Mouse (Mus musculus): ENCODE results near the gene Nup62.

Gene Nup62

GRCm38 (mm10) chr7:44815721-44816469, at the start of gene Nup62, which contains the start of gene Il4i1:
Gene Nup62, plus strand, starts transcription at chr7:44816088.
Gene Il4i1, plus strand, starts transcription at chr7:44816387.
- DNase-seq (ENCODE audit: low spot score) = peak; percentile 94

GRCm38 (mm10) chr7:44768129-44768528, 47.8 kb upstream of the Nup62 start:
- no peak for DNase-seq (ENCODE audit: low spot score)

- no peak for DNase-seq (ENCODE audit: low spot score)
Observed at GRCm38 (mm10) chr7:44770046-44770578, 45.8 kb upstream of the Nup62 start.

GRCm38 (mm10) chr7:44772591-44773204, 43.2 kb upstream of the Nup62 start:
- DNase-seq (ENCODE audit: low spot score) = no peak

- DNase-seq (ENCODE audit: low spot score) = no peak
Observed at GRCm38 (mm10) chr7:44776849-44777498, 38.9 kb upstream of the Nup62 start.

- DNase-seq (ENCODE audit: low spot score) = no peak
Observed at GRCm38 (mm10) chr7:44780101-44780500, 35.8 kb upstream of the Nup62 start.

GRCm38 (mm10) chr7:44789531-44789930, 26.4 kb upstream of the Nup62 start:
- no peak for DNase-seq (ENCODE audit: low spot score)

GRCm38 (mm10) chr7:44790066-44790465, 25.8 kb upstream of the Nup62 start:
- no peak for DNase-seq (ENCODE audit: low spot score)

- no peak for DNase-seq (ENCODE audit: low spot score)
Observed at GRCm38 (mm10) chr7:44792781-44793180, 23.1 kb upstream of the Nup62 start.

- no peak for DNase-seq (ENCODE audit: low spot score)
Observed at GRCm38 (mm10) chr7:44808927-44809326, 7.0 kb upstream of the Nup62 start.

GRCm38 (mm10) chr7:44809466-44809865, 6.4 kb upstream of the Nup62 start:
- no peak for DNase-seq (ENCODE audit: low spot score)

GRCm38 (mm10) chr7:44810365-44810764, 5.5 kb upstream of the Nup62 start:
- no peak for DNase-seq (ENCODE audit: low spot score)

- DNase-seq (ENCODE audit: low spot score) = no peak
Observed at GRCm38 (mm10) chr7:44810819-44811557, 4.9 kb upstream of the Nup62 start.

- DNase-seq (ENCODE audit: low spot score) = no peak
Observed at GRCm38 (mm10) chr7:44812651-44813325, 3.1 kb upstream of the Nup62 start.

- no peak for DNase-seq (ENCODE audit: low spot score)
Observed at GRCm38 (mm10) chr7:44813985-44814384, 1.9 kb upstream of the Nup62 start.

- no peak for DNase-seq (ENCODE audit: low spot score)
Observed at GRCm38 (mm10) chr7:44814423-44814822, 1.5 kb upstream of the Nup62 start.

GRCm38 (mm10) chr7:44814952-44815553, 835 bp upstream of the Nup62 start:
- no peak for DNase-seq (ENCODE audit: low spot score)

- peak; percentile 71 for DNase-seq (ENCODE audit: low spot score)
Observed at GRCm38 (mm10) chr7:44816470-44817021, 658 bp downstream of the Nup62 start, which contains the start of gene Atf5. Gene Atf5, minus strand, starts transcription at chr7:44816658.

GRCm38 (mm10) chr7:44817441-44817840, 1.6 kb downstream of the Nup62 start:
- DNase-seq (ENCODE audit: low spot score) = no peak

- DNase-seq (ENCODE audit: low spot score) = peak; percentile 51
Observed at GRCm38 (mm10) chr7:44818164-44818563, 2.3 kb downstream of the Nup62 start.

Measured in MN1 (cell line).